ENCODE assay signal across 9 mouse cellular contexts in the genomic region with DNA sequence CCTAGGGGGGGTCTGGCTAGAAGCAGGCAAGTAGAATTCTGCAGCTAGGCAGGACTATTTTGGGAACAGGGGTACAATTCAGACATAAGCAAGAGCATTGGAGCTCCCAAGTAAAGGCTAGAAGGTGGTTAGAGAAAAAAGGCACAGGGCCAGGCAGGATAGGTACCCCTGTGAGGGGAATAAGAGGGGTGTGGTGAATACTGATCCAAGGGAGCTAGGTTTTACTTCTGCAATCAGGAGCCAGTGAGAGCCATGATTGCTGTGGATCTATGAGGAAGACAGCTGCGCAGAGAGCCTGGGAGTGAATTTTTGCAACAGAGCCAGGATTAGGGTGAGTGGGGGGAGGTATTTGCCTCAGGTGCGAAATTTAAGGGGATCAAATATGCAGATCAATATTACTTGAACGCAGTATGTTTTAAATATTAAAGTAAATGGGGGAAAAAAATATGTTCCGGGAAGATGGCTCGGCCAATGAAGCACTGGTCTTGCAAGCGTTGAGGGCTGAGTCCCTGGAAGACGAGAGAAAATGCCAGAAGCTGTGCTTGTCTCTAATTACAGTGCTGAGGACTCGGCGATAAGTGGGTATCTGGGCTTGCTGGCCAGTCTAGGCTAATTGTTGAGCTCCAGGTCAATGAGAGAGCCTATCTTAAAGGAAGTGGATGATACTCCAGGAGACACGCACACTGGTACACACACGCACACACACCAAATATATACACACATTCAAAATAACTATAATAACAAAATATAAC. TPM values are rescaled to one million over a fixed set of nuclear protein-coding genes. Genes with fewer than 3 reads are reported as not detected.
DNase-seq lines count a peak whose midpoint lies in the region; ATAC-seq and TF ChIP-seq lines count a peak whose summit lies in the region.
"Had no signal": no experiment of that assay in that cellular context is flagged by ENCODE, and none has a peak within 500 bp of the region (broad histone marks: within the 10 kb centered on the region; RNA-seq: fewer than 3 reads in every experiment).

No protein-coding gene starts in this region.

- intact Hi-C loops in gastrocnemius, adult 2 months (cut with DNase I): loop anchor here (5.0 kb wide), 1 partner anchor 37 kb away; no protein-coding TSS in a partner anchor

- H3K4me1 ChIP-seq in ES-Bruce4 (ENCODE audit: control insufficient read depth, insufficient read depth, low read length): peaks cover 4% of the 10 kb centered on the region
- peaks cover 59% of the 10 kb centered on the region for H3K4me1 ChIP-seq in forebrain, embryonic 15.5 days
- peaks cover 83% of the 10 kb centered on the region for H3K4me1 ChIP-seq in liver, embryonic 15.5 days (replicated peaks)

- no peaks in the 10 kb centered on the region for H3K27me3 ChIP-seq in ES-Bruce4 (ENCODE audit: control insufficient read depth, insufficient read depth, low read length, poor library complexity, severe bottlenecking)
- H3K27me3 ChIP-seq in forebrain, embryonic 15.5 days: no peaks in the 10 kb centered on the region
- no peaks in the 10 kb centered on the region for H3K27me3 ChIP-seq in liver, embryonic 15.5 days

- H3K9me3 ChIP-seq in ES-Bruce4 (replicated peaks; ENCODE audit: control insufficient read depth, insufficient read depth, low read length, poor library complexity, severe bottlenecking): no peaks in the 10 kb centered on the region
- no peaks in the 10 kb centered on the region for H3K9me3 ChIP-seq in forebrain, embryonic 15.5 days
- H3K9me3 ChIP-seq in liver, embryonic 15.5 days (replicated peaks): no peaks in the 10 kb centered on the region

- no peak for ATAC-seq in forebrain, embryonic 15.5 days (replicated peaks)
- no peak for ATAC-seq in liver, embryonic 15.5 days (ENCODE audit: insufficient read depth)

- H3K4me3 ChIP-seq in gastrocnemius, adult 2 months: peak overlapping the region; percentile 37
- H3K4me3 ChIP-seq in ES-Bruce4 (ENCODE audit: low read depth, low read length): no peak overlapping the region
- H3K4me3 ChIP-seq in forebrain, embryonic 15.5 days: no peak overlapping the region
- no peak overlapping the region for H3K4me3 ChIP-seq in liver, embryonic 15.5 days (replicated peaks)
- H3K4me3 ChIP-seq: heart, adult 2 months had no signal

- no peak for TF ChIP-seq CTCF in gastrocnemius, adult 2 months (IDR thresholded peaks at IDR 0.05)
- TF ChIP-seq CTCF in ES-Bruce4 (IDR thresholded peaks at IDR 0.05; ENCODE audit: low read depth, low read length): no peak

- H3K4me2 ChIP-seq in forebrain, embryonic 15.5 days (replicated peaks): no peak overlapping the region
- no peak overlapping the region for H3K4me2 ChIP-seq in liver, embryonic 15.5 days

- TF ChIP-seq POLR2A in ES-Bruce4 (IDR thresholded peaks at IDR 0.05; ENCODE audit: insufficient read depth, low read length): no peak

- TF ChIP-seq EP300 in ES-Bruce4 (IDR thresholded peaks at IDR 0.05; ENCODE audit: insufficient read depth, low read depth, low read length): no peak

- 37% methylated on average over 11 of the region's 11 CpGs for WGBS in forebrain, embryonic 15.5 days
- 42% methylated on average over 11 of the region's 11 CpGs for WGBS in liver, embryonic 15.5 days (ENCODE audit: insufficient replicate concordance)

- H3K9ac ChIP-seq in ES-Bruce4 (ENCODE audit: low read depth, poor library complexity, severe bottlenecking): no peak overlapping the region
- no peak overlapping the region for H3K9ac ChIP-seq in forebrain, embryonic 15.5 days (replicated peaks)
- no peak overlapping the region for H3K9ac ChIP-seq in liver, embryonic 15.5 days

- H3K36me3 ChIP-seq in ES-Bruce4 (ENCODE audit: control insufficient read depth, insufficient read depth, low read length, poor library complexity, severe bottlenecking): no peaks in the 10 kb centered on the region
- H3K36me3 ChIP-seq in forebrain, embryonic 15.5 days: no peaks in the 10 kb centered on the region
- H3K36me3 ChIP-seq in liver, embryonic 15.5 days (replicated peaks): no peaks in the 10 kb centered on the region

- no peak for DNase-seq in gastrocnemius, adult 2 months
- DNase-seq in gastrocnemius, adult 8-10 months (ENCODE audit: low spot score in 2 of 2): no peak
- no peak for DNase-seq in kidney, adult 9 months
- no peak for DNase-seq in ovary, adult 18-20 months (ENCODE audit: low spot score)
- DNase-seq in left cerebral cortex, adult 11 months (ENCODE audit: low spot score): no peak
- DNase-seq: heart, adult 2 months had no signal

- peak overlapping the region; percentile 67 for H3K27ac ChIP-seq in gastrocnemius, adult 2 months
- H3K27ac ChIP-seq in ES-Bruce4 (ENCODE audit: insufficient read depth, low read length): peak overlapping the region; percentile 58
- H3K27ac ChIP-seq in forebrain, embryonic 15.5 days (replicated peaks): peak overlapping the region; percentile 68
- peak overlapping the region; percentile 59 for H3K27ac ChIP-seq in liver, embryonic 15.5 days (replicated peaks)

RNA-seq across cellular contexts. Expression of a gene that starts 55.3 kb away (rescaled TPM):
- 100 to 1,000 TPM in 1 of 2 experiments, 10 to 100 TPM in 1; 59.4 to 114 TPM for total RNA-seq in gastrocnemius, adult 2 months (2021)
- total RNA-seq in gastrocnemius, adult 8-10 months (2022): 10 to 100 TPM; 54.3 to 72.7 (median 61.5) TPM
- polyA plus RNA-seq in ES-Bruce4 (2011; ENCODE audit: insufficient read depth, insufficient read length, low read depth, missing spikeins): 25.4 and 27.1 TPM in 2 replicates
- 43.4 and 46.7 TPM in 2 replicates for polyA plus RNA-seq in forebrain, embryonic 15.5 days (2015; fragmentation: Nextera tagmentation; extraction: Ambion mirVana)
- polyA plus RNA-seq in liver, embryonic 15.5 days (2015; fragmentation: Nextera tagmentation; extraction: Ambion mirVana): 7.0 and 7.3 TPM in 2 replicates
